Mouse (Mus musculus) 3134 (cell line): ENCODE results near the gene Prodh2.
"Not testable (repeated sequence)": the region's sequence is repeated elsewhere in the genome, so short reads cannot be mapped to it uniquely, and the experiment has no call there.

Experiments used
- DNase-seq: peaks from one replicate; pipeline ENCODE4 v3.0.0-alpha.2; 2011; ENCODE audit warnings: low spot score; ENCODE audit not compliant: insufficient read length; ENCODE audit errors: extremely low read depth

The Prodh2 gene

GRCm38 (mm10) chr7:30493401-30493931 lies at the start of gene Prodh2:
Prodh2 (plus strand) TSS chr7:30493622.
- no peak for DNase-seq

- no peak for DNase-seq
These were observed 49.7 kb upstream of the Prodh2 start for GRCm38 (mm10) chr7:30443696-30444095.

DNA sequence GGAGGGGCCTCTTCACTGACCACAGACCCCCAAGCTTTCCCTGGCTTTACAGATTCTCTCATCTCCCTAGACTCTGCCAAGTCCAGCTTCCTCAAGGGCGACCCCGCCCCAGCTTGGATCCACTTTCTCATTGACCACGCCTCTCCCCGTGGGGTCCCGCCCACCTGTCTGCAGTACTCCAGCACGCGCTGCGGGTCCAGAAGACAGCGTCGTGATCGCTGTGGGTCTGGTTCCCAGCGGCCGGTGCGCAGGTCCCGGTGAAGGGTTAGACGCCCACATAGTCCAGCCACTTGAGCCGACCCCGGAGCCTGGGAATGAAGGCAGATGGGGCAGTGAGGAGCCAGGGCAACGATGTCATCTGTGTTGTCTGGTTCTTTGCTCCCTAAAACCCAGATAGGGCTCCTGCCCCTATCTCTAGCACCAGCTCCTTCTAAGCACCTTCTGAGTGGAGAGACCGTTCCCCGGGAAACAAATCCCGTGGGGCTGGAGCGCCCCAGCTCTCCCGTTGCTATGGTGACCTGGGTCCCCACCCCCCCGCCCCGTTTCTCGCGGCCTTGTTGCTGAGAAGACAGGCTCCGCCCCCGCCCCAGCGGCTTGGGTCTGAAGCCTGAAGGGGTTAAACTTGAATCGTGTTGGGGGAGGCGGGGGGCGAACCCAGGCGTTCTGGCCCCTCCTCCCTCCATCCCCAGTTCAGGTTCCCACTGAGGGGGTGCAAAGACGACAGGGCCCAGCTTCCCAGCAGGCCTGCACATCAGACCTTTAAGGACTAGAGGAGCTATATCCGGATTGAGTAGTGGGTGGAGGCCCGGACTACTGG lies 49.1 kb upstream of the Prodh2 start:
- no peak for DNase-seq

- DNase-seq: no peak
These were observed 48.3 kb upstream of the Prodh2 start, which contains the start of gene Aplp1 for GRCm38 (mm10) chr7:30444971-30445751. Aplp1 (minus strand) TSS chr7:30445535.

GRCm38 (mm10) chr7:30450241-30450640 lies 43.2 kb upstream of the Prodh2 start:
- DNase-seq: no peak

DNA sequence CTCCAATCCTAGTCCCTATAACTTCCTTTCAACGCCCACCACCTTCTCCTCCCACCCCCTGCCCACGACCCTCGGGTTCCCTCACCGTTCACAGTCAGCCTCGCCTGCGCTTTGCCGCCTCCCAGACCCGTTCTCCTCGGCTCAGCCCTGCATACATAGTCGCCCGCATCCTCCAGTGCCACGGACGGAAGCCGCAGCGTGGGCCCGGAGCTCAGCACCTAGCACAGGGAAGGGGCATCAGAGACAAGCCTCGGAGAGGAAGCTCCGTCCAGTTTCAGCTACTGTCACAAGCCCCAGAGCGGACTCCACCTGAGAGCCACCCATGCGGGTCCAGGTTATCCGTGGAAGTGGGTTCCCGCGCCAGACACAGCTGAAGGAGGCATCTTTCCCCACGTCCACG lies 40.1 kb upstream of the Prodh2 start:
- DNase-seq: no peak

GRCm38 (mm10) chr7:30453766-30454165 lies 39.7 kb upstream of the Prodh2 start:
- DNase-seq: no peak

GRCm38 (mm10) chr7:30454259-30454658 lies 39.2 kb upstream of the Prodh2 start:
- DNase-seq: no peak

DNA sequence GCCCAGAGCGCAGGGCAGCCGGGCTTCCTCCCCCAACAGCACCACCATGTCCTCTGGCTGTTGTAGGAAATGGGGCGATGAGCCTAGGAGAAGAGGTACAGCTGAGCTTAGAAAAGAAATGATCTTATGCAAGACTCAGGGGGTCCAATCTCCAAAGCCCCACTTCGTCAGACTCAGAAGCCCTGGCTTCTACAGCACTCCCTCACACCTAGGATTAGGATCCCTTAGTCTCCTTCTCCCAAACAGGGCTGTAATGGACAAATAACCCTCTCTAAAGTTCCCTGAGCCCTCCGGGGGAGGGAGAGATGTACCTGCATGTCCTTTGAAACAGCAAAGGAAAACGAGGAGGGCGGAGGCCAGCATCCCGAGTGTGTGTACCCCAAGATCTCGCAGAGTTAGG lies 36.9 kb upstream of the Prodh2 start:
- DNase-seq: no peak

DNA sequence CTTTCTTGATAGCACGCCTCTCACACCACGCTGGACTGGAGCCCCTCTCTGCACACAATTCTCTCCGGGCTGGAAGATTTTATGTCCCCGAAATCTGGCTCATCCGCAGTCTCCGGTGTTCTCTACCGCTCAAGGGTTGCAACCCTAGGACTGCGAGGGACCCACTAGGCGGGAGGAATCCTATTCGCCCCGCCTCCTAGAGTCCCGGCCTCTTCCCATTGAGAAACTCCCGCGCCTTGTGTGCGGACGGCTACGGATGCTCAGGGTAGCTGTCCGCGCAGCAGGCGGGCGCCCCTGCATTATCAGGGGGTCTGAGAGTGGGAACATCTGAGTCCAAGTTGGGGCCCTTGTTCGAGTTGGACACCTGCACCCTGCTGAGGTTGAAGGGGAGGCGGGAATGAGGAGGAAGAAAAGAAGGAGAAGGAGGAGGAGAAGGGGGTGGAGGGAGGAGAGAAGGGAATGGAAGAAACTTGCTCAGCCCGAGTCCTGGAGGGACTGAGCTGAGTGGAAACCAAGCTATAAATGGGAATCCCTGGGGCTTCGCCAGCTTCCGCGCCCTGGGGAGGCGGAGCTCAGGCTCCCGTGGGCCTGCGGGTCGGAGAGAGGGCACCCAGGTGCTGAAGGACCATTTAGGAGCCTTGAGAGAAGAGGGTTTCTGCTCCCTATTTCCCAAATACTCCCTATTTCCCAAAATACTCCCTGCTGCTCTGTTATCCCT lies 36.4 kb upstream of the Prodh2 start:
- DNase-seq: no peak

GRCm38 (mm10) chr7:30457629-30458330 lies 35.6 kb upstream of the Prodh2 start, which contains the start of the genes Kirrel2 and Nphs1:
Kirrel2 (minus strand) TSS chr7:30457690.
Nphs1 (plus strand) TSS chr7:30458315.
- no peak for DNase-seq

DNA sequence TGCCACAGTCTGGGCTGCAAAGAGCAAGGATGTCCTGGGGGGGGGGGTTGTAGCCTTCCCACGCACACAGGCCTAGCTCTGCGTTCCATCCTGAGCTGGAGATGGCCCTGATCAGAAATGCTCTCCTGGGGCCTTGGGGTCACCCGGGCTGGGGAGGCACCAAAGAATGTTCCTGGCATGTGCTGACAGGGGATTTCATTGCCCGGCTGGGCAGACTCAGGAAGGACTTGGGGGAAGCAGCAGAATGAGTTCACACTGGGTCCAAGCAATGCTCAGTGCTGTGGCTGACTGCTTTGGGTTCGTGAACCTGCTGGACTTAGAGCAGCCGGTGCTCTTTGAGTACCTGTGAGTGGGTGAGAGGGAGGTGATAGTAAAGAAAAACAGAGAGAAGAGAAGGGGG lies 33.9 kb upstream of the Prodh2 start:
- DNase-seq: no peak

- no peak for DNase-seq
These were observed 29.9 kb upstream of the Prodh2 start for GRCm38 (mm10) chr7:30463568-30463967.

- DNase-seq: no peak
These were observed 29.4 kb upstream of the Prodh2 start for GRCm38 (mm10) chr7:30463996-30464395.

- no peak for DNase-seq
These were observed 28.6 kb upstream of the Prodh2 start for GRCm38 (mm10) chr7:30464816-30465300.

- no peak for DNase-seq
These were observed 21.0 kb upstream of the Prodh2 start for GRCm38 (mm10) chr7:30472411-30472810.

DNA sequence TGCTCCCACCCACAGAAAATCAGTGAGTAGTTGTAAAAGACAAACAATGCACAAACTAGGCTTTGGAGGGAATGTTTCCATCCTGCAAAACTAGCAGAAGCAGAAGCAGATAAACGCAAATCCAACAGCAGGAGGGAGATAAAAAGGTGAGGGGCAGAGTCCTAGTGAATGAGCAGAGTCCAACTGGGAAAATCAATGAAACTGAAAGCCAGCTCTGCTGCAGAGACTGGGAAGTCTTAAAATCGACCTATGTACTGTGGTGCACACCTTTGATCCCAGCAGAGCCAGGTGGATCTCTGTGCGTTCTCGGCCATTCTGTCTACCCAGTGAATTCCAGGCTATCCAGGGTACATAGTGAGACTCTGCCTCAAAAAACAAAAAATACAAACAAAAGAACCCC lies 18.4 kb upstream of the Prodh2 start:
- DNase-seq: no peak

GRCm38 (mm10) chr7:30476136-30476535 lies 17.3 kb upstream of the Prodh2 start:
- not testable (repeated sequence) for DNase-seq

DNA sequence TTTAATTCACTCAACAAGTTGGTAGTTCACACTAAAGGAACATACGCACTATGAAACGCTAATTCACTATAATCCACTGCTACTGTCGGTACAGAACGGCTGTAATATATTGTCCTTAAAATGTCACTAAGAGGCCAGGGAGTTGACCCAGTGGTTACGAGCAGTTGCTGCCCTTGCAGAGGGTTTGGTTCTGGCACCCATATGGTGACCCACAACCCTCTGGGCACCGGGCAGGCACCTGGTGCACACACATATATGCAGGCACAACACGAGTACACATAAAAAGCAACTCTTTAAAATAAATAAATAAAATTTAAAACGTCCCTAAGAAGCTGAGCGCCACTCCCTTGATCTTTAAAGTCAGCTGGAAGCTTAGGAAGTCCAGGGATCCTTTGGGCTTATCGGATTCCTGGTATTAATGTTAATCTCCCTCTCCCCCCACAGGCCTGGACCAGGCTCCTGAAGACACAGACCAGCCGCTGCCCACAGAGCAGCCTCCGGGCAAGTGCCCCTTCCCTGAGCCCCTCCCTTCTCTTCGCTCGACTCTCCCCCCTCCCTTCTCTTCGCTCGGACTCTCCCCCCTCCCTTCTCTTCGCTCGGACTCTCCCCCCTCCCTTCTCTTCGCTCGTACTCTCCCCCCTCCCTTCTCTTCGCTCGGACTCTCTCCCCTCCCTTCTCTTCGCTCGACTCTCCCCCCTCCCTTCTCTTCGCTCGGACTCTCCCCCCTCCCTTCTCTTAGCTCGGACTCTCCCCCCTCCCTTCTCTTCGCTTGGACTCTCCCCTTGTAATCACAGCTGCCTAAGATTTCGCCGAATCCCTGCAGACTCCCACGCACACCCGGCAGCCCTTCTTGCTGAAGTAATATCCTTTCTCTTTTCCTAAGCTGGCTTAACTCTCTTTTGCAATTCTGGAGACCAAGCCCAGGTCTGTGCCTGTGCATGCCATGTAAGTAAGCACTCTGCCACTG lies 15.7 kb upstream of the Prodh2 start:
- DNase-seq: no peak
